Mouse (Mus musculus) monocyte, adult 2 months (primary cell): Measurements from ENCODE around the gene Clstn3.
"Not testable (repeated sequence)": the region's sequence is repeated elsewhere in the genome, so short reads cannot be mapped to it uniquely, and the experiment has no call there.

Experiments used
- DNase-seq, 2 experiments: peaks; one replicate each; pipeline ENCODE4 v3.0.0; 2022; ENCODE audit warnings: low spot score in 2 of 2, low read depth in 1 of 2

Gene Clstn3

DNA sequence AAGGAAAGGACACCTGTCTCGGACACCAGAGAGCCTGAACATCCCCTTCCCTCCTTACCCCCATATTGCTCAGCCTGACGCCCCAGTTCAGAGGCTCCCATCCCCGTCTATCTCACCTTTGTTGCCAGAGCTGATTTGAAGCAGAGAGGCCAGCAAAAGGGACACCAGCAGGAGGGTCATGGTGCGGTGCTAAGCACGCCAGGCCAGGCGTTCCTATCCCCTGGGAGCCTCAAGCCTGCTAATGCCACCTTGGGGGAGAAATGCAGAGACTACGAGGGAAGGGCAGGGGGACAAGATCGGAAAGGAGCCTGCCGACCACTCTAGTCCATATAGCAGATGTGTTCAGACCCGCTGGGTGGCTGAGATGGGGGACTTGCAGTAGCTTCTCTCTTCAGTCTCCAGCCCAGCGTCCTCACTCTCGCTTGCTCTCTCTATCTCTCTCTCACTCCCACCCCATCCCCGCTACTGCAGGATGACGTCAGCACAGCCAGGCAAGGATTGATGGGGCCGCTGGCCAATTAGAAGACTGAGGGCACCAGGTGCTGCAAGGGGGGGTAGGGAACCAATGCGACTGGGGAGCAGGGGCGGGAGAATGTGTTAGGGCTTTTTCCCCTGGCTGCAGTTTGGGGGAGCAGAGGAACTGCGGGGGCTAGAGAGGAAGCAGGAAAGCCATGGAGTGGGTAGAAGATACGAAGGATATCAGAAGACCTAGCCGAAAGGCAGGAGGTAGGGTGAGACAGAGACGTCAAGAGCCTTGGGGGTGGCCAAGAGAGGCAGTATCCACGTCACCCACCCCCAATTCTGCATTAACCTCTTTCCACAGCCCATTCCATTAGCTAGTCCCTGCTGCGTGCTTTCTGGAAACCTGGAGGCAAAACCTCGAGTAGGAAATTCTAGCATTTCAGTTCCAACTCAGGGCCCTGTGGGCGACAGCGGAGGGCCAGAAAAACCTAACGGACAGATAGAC is at the start of gene Clstn3:
Clstn3 (minus strand) TSS at position 490 of the 967 bp plus-strand sequence.
- DNase-seq: no peak

DNA sequence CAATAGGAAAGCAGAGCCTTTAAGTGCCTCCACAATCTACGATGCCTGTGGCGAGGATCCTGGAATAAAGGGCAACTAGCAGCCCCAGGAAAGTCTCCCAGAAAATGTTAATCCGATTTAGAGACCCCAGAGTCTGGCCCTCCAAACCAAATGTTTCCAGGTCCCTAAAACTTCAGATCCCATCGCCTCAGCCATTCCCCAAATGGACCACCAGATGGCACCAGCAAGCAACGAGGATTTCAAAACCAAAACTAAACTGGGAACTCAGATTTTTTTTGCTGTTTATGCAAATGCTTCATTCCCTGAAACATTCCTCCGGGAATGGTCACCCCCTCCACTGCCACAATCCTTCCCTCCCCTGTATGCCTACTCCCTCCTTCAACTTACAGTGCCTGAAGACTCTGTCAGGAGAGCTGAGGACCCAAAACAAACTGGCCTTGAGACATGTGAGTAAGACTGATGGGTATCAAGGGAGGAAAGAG is 47.8 kb upstream of the Clstn3 start, which contains the start of gene C1ra:
C1ra (plus strand) TSS at position 51 of the 482 bp plus-strand sequence.
- peak in 1 of 2 experiments; percentile 46 for DNase-seq

DNA sequence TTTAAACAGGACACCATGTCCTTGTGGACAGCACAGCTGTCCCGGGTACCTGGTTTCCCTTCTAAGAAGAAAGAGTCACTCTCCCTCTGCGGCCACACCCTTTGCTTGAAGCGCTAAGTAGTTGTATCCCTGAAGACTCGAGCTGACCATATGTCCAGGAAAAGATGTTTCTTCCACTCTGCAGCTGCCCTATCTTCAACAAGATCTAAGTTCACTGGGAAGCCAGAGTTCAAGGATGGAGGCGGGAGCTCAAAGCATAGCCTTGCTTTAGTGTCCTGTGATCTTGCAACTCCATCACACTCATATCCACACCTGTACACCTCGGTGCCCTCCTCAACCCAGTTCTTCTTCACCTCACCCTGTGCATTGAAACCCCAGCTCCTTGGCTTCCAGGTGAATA is 47.3 kb upstream of the Clstn3 start:
- DNase-seq: no peak

DNA sequence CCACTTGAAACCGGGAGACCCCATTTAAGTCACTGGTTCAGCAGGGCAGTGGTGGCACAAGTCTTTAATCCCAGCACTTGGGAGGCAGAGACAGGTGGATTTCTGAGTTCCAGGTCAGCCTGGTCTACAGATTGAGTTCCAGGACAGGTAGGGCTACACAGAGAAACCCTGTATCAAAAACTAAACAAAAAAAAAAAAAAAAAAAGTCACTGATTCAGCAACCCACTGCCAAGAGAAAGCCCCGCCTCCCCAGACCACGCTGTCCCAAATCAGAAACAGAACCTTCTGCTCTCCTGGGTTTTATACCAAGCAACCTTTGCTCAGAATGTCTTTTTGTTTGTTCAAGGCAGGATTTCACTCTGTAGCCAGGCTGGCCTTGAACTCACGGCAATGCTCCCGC is 44.6 kb upstream of the Clstn3 start:
- not testable (repeated sequence) for DNase-seq

DNA sequence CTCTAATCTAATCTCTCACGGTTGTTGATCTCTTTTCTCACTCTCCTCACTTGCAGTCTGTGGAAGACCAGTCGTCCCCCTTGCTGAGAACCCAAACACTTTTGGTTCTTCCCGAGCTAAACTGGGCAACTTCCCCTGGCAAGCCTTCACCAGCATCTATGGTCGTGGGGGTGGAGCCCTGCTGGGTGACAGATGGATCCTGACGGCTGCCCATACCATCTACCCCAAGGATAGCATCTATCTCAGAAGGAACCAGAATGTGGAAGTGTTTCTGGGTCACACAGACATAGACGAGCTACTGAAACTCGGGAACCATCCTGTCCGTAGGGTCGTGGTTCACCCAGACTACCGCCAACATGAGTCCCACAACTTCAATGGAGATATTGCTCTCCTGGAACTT is 43.7 kb upstream of the Clstn3 start:
- no peak for DNase-seq

DNA sequence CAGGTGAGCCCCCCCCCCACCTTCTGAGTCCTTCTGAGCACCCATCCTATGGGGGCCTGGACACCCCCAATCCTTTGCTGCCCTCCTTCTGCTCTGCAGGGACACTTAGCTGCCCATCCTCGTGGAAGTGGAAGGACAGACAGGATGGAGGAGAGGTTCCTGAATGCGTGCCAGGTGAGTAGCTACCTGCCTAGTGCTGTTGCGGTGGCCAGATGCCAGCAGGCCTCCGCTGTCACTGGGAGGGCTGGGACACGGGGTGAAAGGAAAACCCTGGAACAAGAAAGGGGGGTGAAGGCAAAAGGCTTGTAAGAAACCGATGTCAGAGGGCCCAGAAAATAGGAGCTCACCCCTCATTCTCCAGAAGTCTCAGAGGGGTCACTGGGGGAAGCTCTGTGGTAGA is 42.4 kb upstream of the Clstn3 start:
- DNase-seq: no peak

DNA sequence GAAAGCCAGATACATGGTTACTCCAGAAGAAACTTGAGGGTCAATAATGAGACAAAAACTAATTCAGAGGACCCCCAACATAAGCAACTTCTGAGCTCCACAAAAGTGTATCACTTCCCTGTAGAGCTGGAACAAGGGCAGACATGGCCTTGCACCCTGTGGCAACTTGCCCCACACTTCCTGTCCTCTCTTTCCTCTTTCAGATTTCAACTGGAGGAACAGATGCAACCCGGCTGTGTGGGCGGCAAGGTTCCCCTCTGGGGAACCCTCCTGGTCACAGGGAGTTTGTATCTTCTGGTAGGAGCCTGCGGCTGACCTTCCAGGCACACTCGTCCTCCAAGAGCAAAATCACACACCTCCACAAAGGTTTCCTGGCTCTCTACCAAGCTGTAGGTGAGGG is 40.4 kb upstream of the Clstn3 start:
- DNase-seq: peak; percentile 42 to 48

DNA sequence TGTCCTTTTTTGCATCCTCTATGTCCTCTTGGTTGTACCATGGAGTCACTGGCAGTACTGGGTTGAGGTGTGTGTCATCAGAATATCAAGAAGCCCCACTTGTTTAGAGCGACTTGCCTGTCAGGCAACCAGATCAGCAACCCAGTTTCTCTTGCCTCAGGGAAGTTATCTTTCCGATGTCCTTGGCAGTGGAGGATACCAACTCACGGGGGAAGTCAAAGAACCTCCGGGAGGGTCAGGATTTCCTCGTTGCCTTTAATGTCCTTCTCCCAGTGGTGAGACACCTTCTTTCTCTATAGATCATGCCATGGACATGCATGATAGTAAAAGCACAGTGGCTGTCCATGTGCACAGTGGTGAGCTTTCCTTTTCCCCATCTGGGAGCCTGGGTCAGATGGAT is 37.4 kb upstream of the Clstn3 start:
- no peak for DNase-seq

DNA sequence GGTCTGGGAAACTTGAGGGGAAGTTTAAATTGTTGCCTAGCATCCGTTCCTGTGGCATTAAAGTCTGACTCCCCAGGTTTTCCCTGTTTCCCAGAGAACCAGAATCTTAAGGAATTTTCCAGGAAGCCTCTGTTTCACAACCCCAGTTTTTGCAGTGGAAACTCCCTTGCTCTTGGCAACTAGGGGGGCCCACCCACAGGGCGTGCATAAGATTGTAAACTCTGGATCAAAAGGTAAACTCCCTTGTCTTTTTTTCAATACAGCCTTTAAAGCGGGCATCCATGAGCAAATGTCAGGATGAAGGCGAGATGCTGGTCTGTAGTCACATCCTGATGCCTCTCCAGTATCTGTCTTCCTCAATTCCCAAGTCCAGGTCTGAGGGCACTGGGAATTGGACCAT is 36.9 kb upstream of the Clstn3 start:
- DNase-seq: no peak

DNA sequence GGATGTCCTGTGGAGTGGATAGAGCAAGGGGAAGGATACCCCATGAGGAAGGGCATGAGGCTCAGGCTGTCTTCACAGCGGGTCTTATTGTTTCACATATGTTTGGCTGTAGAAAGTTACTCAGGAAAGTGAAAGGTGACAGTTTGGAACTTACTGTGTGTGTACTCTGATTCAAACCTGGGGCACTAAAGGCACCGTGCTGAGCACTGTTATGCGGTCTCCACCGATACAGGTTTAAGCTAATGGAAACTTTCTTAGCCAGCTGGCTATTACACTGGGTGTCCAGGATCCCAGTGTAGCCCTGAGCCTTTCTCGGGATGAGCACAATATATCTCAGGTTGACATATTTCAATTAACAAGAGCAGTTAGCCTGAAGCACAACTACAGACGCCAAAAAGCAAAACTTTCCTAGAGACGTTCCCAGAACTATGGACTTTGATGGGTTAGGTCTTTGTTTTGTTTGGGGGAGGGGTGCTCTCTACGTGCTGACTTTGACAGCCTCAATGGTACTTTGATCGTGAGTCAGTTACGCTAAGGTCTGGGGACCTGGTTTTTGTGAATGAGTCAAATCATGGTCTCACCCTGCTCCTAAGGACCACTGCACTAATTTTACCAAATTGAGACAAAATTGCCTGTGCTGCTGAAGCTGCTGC is 35.4 kb upstream of the Clstn3 start:
- DNase-seq: no peak

DNA sequence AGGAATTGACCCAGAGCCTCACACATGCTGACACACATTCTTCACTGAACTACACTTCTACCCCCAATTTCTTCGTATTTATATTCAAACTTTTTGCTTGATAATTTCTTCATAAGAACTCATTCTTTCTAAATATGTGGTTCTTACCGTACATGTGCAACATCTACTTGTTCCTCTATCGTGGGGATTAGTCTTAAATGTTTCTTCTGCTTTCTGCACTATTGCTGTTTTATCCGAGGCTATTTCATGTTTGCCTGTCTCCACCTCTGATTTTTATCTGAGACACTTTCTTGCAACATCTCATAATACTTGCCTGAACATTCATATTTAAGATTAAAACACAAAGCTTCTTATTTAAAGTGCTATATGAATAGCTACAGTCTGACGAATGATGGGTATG is 31.5 kb upstream of the Clstn3 start:
- DNase-seq: no peak

DNA sequence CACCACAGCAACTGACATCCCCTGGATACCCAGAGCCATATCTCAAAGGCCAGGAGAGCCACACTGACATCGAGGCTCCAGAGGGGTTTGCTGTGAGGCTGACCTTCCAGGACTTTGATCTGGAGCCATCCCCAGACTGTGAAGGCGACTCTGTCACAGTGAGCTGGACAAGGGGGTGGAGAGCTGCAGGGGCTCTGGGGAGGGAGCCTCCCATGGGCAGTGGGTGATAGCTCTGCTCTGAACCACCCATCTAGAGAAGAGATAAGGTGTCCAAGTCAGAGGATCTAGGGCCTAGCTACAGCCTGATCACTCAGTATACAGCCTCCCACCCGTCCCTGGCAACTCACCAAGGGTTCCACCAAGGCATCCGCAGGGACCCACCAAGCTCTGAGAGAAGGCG is 29.3 kb upstream of the Clstn3 start:
- no peak for DNase-seq

DNA sequence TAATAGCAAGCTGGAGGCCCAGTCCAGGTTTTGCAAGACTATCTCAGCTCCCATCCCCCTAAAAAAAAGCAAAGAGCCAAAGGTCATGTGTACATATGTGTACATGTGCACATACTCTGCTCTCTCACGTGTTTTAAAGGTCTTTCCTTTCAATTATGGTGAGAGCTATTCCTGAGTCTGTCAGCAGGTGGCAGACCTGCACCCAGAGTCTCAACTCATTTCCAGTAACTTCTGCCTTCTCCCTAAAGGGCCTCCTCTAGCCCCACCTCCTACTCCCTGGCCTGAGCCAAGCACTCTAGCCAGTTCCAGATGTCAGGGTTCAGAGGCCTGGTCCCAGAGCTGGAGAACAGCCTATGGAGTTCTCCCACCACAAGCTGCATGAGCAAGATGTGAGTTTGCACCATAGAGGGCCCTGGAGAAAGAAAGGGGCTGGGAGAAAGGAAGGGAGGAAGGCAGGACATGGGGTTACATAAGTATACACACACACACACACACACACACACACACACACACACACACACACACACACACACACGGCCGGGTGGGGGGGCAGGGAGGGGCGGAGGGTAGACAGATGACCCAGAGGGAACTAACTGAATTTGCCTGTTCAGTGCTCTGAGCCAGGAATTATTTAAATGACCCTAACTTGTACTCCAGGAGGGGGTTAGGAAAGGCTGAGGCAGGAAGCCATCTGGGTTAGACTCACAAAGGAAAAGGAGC is 28.4 kb upstream of the Clstn3 start, which contains the start of gene C1rl:
C1rl (plus strand) TSS at position 272 of the 720 bp plus-strand sequence.
- peak; percentile 64 to 78 for DNase-seq

DNA sequence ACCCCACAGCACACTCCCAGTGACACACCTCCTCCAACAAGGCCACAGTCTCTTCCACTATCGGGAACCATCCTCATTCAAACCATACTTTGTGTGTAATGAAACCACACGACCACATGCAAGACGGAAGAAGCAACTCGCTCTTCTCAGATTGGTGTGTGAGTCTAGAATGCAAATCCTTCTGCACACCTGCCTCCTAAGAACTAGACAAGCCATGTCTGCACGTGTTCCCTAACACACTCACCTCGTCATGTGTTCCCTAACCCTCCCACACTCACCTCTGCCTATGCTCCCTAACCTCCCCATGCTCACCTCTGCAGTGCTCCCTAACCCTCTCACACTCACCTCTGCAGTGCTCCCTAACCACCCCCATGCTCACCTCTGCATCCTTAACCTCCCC is 26.8 kb upstream of the Clstn3 start:
- DNase-seq: no peak

DNA sequence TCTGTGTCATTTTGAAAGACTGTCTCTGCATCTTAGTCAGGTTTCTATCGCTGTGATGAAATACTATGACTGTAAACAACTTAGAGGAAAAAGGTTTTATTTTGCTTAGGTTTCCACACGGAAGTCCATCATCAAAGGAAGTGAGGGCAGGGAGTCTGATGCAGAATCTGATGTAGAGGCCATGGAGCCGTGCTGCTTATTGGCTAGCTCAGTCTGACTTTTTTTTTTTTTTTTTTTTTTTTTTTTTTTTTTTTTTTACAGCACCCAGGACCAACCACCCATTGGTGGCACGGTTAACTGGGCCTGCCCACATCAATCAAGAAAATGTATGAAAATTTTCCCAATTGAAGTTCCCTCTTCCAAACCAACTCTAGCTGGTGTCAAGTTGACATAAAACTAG is 24.4 kb upstream of the Clstn3 start:
- no peak for DNase-seq

DNA sequence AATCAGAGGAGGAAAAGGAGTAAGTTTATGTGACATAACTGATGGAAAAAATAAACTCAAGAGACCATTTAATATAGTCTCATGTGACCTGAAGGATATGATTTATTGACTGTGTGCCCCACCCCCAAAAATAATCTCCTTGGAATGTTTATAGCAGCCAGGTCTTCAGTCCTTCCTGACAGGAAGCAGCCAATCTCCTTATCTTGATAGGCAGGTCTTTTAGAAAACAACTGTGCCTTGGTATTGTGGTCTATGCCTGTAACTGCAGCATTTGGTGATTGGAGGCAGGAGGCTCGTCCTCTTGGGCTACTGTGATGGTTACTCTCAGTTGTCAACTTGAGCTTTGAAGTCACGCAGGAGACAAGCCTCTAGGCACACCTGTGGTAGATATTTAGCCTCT is 22.9 kb upstream of the Clstn3 start:
- no peak for DNase-seq

DNA sequence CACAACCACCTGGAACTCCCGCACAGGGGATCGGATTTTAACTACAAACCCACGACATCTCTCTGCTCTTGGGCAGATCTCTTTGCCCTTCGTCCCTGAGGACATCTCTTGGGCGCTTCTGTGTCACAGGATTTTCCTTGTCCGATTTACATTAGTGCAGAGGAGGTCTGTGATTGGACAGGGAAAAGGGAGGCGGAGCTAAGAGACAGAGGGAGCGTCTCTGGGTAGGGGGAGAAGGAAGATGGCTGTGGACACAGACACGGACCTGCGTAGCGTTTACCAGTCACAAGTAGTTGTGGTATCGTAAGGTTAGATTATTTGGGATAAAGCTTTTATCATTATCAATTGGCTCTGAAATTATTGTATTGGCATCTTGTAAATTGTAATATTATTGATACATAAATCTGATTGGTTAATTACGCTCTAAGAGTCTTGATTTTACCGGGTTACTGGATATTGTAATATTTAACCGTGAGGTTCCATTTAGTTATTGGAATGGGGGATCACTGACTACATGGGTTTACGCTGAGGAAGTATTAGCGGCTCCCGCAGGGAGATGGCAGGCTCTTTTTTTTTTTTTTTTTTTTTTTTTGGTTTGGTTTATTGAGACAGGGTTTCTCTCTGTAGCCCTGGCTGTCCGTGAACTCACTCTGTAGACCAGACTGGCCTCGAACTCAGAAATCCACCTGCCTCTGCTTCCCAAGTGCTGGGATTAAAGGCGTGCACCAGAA is 21.0 kb upstream of the Clstn3 start:
- DNase-seq: no peak

DNA sequence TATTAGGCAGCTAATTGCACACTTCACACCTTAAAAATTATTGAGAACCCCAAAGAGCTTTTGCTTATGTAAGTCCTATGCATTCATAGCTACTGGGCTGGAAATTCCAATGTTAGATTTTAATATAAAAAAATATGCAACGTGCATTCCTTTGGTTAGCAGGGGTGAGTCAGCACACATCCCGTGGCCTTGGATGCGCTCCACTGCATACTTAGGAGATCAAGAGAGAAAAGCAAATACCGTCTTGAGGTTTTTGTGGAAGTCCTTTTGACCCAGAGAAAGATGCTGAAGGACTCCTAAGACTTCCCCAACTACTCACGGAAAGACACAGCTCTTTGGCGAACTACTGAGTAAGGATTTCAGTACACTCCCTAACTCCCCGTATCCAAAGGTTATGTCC is 20.3 kb upstream of the Clstn3 start:
- DNase-seq: no peak

DNA sequence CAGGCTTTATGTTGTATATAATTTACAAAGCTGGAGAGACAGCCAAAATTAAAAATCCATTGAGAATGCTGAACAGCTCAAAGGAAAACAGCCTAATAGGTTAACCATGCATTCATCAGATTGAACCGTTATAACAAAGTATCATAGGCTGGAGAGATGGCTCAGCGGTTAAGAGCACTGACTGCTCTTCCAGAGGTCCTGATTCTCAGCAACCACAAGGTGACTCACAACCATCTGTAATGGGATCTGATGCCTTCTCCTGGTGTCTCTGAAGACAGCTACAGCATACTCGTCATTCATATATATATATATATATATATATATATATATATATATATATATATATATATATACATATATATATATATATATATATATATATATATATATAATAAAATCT is 19.2 kb upstream of the Clstn3 start:
- not testable (repeated sequence) for DNase-seq

DNA sequence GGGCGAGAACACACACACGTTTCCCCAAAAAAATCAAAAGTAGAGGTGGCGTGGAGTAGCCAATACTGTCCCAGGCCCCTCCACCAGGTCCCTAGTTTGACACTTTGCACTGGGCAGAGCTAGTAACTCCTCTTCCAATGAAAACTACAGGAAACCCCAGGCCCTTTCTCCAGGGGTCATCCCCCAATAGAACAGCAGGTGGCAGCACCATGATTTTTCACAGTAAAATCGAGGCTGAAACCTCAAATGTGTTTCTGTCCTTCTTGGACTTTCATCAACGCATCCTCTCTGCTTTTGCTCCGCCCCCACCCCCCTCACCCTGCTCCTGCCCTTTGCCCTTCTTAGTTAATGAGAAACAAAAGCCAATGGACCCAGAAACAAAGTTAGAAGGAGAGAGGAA is 17.0 kb upstream of the Clstn3 start:
- DNase-seq: peak in 1 of 2 experiments; percentile 30

DNA sequence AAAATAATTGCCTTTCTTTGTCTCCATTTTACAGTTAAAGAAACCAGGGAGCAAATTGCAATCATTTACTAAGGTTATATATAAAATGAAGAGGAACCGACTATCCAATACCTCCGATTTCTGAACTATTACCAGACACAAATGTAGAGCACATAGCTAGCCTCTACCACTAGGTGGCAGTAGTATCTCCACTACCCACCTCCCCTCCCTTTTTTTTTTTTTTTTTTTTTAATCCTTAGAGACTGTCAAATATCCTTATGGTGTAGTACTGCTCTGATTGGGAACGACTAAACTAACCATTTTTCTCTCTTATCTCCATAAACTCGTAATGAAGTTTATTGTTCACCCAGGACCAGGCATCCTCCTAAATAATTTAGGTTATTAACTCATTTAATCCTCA is 15.7 kb upstream of the Clstn3 start:
- DNase-seq: no peak
